Comparison of ENCODE assay signal across 7 mouse cellular contexts in genomic region chr4:141139116-141139970, GRCm38 (mm10). TPM values are rescaled to one million over a fixed set of nuclear protein-coding genes. Genes with fewer than 3 reads are reported as not detected.
A peak's percentile ranks its signal among the peaks of the same experiment; 100 is the strongest.
DNase-seq lines count a peak whose midpoint lies in the region; ATAC-seq lines count a peak whose summit lies in the region.

TSS of gene Szrd1 (minus strand) at chr4:141139775.

- H3K9me3 ChIP-seq in intestine, embryonic 16.5 days (ENCODE audit: control insufficient read depth, low read length) = no peaks in the 10 kb centered on the region
- no peaks in the 10 kb centered on the region for H3K9me3 ChIP-seq in midbrain, embryonic 11.5 days (ENCODE audit: control insufficient read depth, low read length)

- under 1% methylated on average over 63 of the region's 63 CpGs for WGBS in intestine, embryonic 16.5 days
- under 1% methylated on average over 61 of the region's 63 CpGs for WGBS in midbrain, embryonic 11.5 days

- ATAC-seq in intestine, embryonic 16.5 days = peak; percentile 92
- ATAC-seq in midbrain, embryonic 11.5 days (ENCODE audit: low FRiP score) = peak; percentile 94

- peak; percentile 99 for DNase-seq in adrenal gland, adult 2 months
- peak; percentile 99 for DNase-seq in embryo, embryonic 11.5 days (ENCODE audit: low read depth, low spot score)
- peak; percentile 98 to 99 for DNase-seq in gastrocnemius, postnatal 4 days (ENCODE audit: low spot score in 2 of 2)
- DNase-seq in left cerebral cortex, postnatal 36 days (ENCODE audit: low spot score in 2 of 2) = peak; percentile 98 to 99
- peak; percentile 99 for DNase-seq in midbrain, embryonic 11.5 days (ENCODE audit: low spot score, missing footprints)
- DNase-seq in skeletal muscle tissue, adult 2 months (ENCODE audit: low read depth, low spot score) = peak; percentile 97

- H3K27me3 ChIP-seq in intestine, embryonic 16.5 days (replicated peaks; ENCODE audit: control insufficient read depth, insufficient read depth, low read length) = no peaks in the 10 kb centered on the region
- no peaks in the 10 kb centered on the region for H3K27me3 ChIP-seq in midbrain, embryonic 11.5 days (ENCODE audit: control insufficient read depth, insufficient read depth, low read length)

- H3K4me3 ChIP-seq in intestine, embryonic 16.5 days (ENCODE audit: low read length) = peak within 1 kb of the TSS; percentile 86
- H3K4me3 ChIP-seq in midbrain, embryonic 11.5 days (ENCODE audit: low read depth, low read length) = peak within 1 kb of the TSS; percentile 90

- peak within 1 kb of the TSS; percentile 75 for H3K4me2 ChIP-seq in intestine, embryonic 16.5 days (ENCODE audit: low read depth, low read length)
- H3K4me2 ChIP-seq in midbrain, embryonic 11.5 days = peak within 1 kb of the TSS; percentile 95

- peak within 1 kb of the TSS; percentile 96 for H3K27ac ChIP-seq in intestine, embryonic 16.5 days (ENCODE audit: low read length)
- H3K27ac ChIP-seq in midbrain, embryonic 11.5 days (ENCODE audit: low read depth, low read length) = peak within 1 kb of the TSS; percentile 90

- H3K9ac ChIP-seq in intestine, embryonic 16.5 days (ENCODE audit: low read depth, low read length) = peak within 1 kb of the TSS; percentile 92
- H3K9ac ChIP-seq in midbrain, embryonic 11.5 days (ENCODE audit: low read length) = peak within 1 kb of the TSS; percentile 86

- H3K36me3 ChIP-seq in intestine, embryonic 16.5 days (ENCODE audit: control insufficient read depth, insufficient read depth, low read length) = no peaks in the 10 kb centered on the region
- no peaks in the 10 kb centered on the region for H3K36me3 ChIP-seq in midbrain, embryonic 11.5 days (ENCODE audit: control insufficient read depth, insufficient read depth, low read length)

- peaks cover 36% of the 10 kb centered on the region for H3K4me1 ChIP-seq in intestine, embryonic 16.5 days (ENCODE audit: control insufficient read depth, insufficient read depth, low read length)
- peaks cover 28% of the 10 kb centered on the region for H3K4me1 ChIP-seq in midbrain, embryonic 11.5 days (ENCODE audit: control insufficient read depth, insufficient read depth, low read length)

- intact Hi-C loops in left cerebral cortex, postnatal 36 days (cut with DNase I) = loop anchor here (5.0 kb wide), 1 partner anchor 62 kb away; the partner anchor contains the start of gene Necap2

RNA-seq across cellular contexts. Expression of gene Szrd1, which starts in this region (rescaled TPM):
- total RNA-seq in adrenal gland, adult 2 months (2021) = 100 to 1,000 TPM; 130 to 135 TPM
- polyA plus RNA-seq in adrenal gland, adult 2 months (2012; rRNA removed) = 65.0 and 75.7 TPM in 2 replicates
- 100 to 1,000 TPM; 164 to 177 TPM for total RNA-seq in gastrocnemius, postnatal 4 days (2021)
- 44.4 and 46.4 TPM in 2 replicates for polyA plus RNA-seq in intestine, embryonic 16.5 days (2015; fragmentation: Nextera tagmentation; extraction: Ambion mirVana)
- total RNA-seq in left cerebral cortex, postnatal 36 days (2021) = 10 to 100 TPM; 48.2 to 48.8 TPM
- polyA plus RNA-seq in midbrain, embryonic 11.5 days (2014; fragmentation: Nextera tagmentation; extraction: Ambion mirVana) = 33.9 and 34.5 TPM in 2 replicates

Comparison
In these comparisons a context has a peak if more than half of its experiments do, and no peak if none do; other contexts are left out.
1. Peak in every context shown above with its lines: DNase-seq, ATAC-seq, H3K4me3 ChIP-seq and H3K27ac ChIP-seq.